26 mouse cellular contexts compared by ENCODE assay signal in genomic region chr9:72462427-72462826, GRCm38 (mm10).
"Had no signal": no experiment of that assay in that cellular context is flagged by ENCODE, and none has a peak within 500 bp of the region (broad histone marks: within the 10 kb centered on the region; RNA-seq: fewer than 3 reads in every experiment).

No protein-coding gene starts in this region.

- ATAC-seq: forebrain, embryonic 13.5 days; forebrain, embryonic 14.5 days; forebrain, embryonic 15.5 days; forebrain, embryonic 16.5 days; forebrain, postnatal 0 days had no signal

- H3K9me3 ChIP-seq: embryonic facial prominence, embryonic 10.5 days; embryonic facial prominence, embryonic 12.5 days; embryonic facial prominence, embryonic 13.5 days; embryonic facial prominence, embryonic 15.5 days; forebrain, embryonic 10.5 days; forebrain, embryonic 12.5 days; forebrain, embryonic 13.5 days; forebrain, embryonic 15.5 days; heart, embryonic 10.5 days had no signal

- H3K4me1 ChIP-seq: embryonic facial prominence, embryonic 10.5 days; embryonic facial prominence, embryonic 12.5 days; embryonic facial prominence, embryonic 13.5 days; embryonic facial prominence, embryonic 15.5 days; forebrain, embryonic 10.5 days; forebrain, embryonic 12.5 days; forebrain, embryonic 13.5 days; forebrain, embryonic 15.5 days; heart, embryonic 10.5 days had no signal

- DNase-seq: cerebellum, adult 9-11 months; cerebellum, postnatal 10 days; cerebellum, postnatal 14 days; cerebellum, postnatal 25 days; cerebellum, postnatal 36 days; embryo, embryonic 11 days; forebrain, postnatal 0 days; gastrocnemius, adult 2 months; gastrocnemius, postnatal 10 days; gastrocnemius, postnatal 14 days; gastrocnemius, postnatal 25 days; gastrocnemius, postnatal 36 days; heart, adult 18-20 months; heart, adult 2 months had no signal

- H3K27ac ChIP-seq: embryonic facial prominence, embryonic 10.5 days; embryonic facial prominence, embryonic 12.5 days; embryonic facial prominence, embryonic 13.5 days; embryonic facial prominence, embryonic 15.5 days; forebrain, embryonic 10.5 days; forebrain, embryonic 12.5 days; forebrain, embryonic 13.5 days; forebrain, embryonic 15.5 days; gastrocnemius, adult 2 months; heart, adult 2 months; heart, embryonic 10.5 days had no signal

- H3K9ac ChIP-seq: embryonic facial prominence, embryonic 12.5 days; embryonic facial prominence, embryonic 13.5 days; embryonic facial prominence, embryonic 15.5 days; forebrain, embryonic 12.5 days; forebrain, embryonic 13.5 days; forebrain, embryonic 15.5 days; forebrain, postnatal 0 days had no signal

- H3K4me2 ChIP-seq: embryonic facial prominence, embryonic 12.5 days; embryonic facial prominence, embryonic 13.5 days; embryonic facial prominence, embryonic 15.5 days; forebrain, embryonic 12.5 days; forebrain, embryonic 13.5 days; forebrain, embryonic 15.5 days had no signal

- H3K27me3 ChIP-seq: embryonic facial prominence, embryonic 12.5 days; embryonic facial prominence, embryonic 13.5 days; embryonic facial prominence, embryonic 15.5 days; forebrain, embryonic 12.5 days; forebrain, embryonic 13.5 days; forebrain, embryonic 15.5 days had no signal

- H3K4me3 ChIP-seq: embryonic facial prominence, embryonic 10.5 days; embryonic facial prominence, embryonic 12.5 days; embryonic facial prominence, embryonic 13.5 days; embryonic facial prominence, embryonic 15.5 days; erythroblast, embryonic 14.5 days; forebrain, embryonic 10.5 days; forebrain, embryonic 12.5 days; forebrain, embryonic 13.5 days; forebrain, embryonic 15.5 days; gastrocnemius, adult 2 months; heart, adult 2 months; heart, embryonic 10.5 days had no signal
